Mouse (Mus musculus): ENCODE measurements around the gene March10. TPM values are rescaled to one million over a fixed set of nuclear protein-coding genes. Genes with fewer than 3 reads are reported as not detected.

The March10 gene
- polyA plus RNA-seq, 1 experiment from 2014 or later: 0.18 TPM

- H3K4me1 ChIP-seq (ENCODE audit: control insufficient read depth, insufficient read depth, low read length): peaks cover 41% of the 10 kb centered on the region
Observed at GRCm38 (mm10) chr11:105469561-105469960, 13.0 kb upstream of the March10 start.

GRCm38 (mm10) chr11:105469091-105469507 is 12.6 kb upstream of the March10 start:
- Histone ChIP-seq H3K4me3 (ENCODE audit: low read length) (no peak overlapping the region), H3K27me3 (ENCODE audit: control insufficient read depth, insufficient read depth, low read length) (no peaks in the 10 kb centered on the region), H3K9ac (ENCODE audit: low read length) (no peak overlapping the region), H3K27ac (ENCODE audit: low read length) (peak overlapping the region; percentile 76), H3K4me1 (ENCODE audit: control insufficient read depth, insufficient read depth, low read length) (peaks cover 41% of the 10 kb centered on the region), H3K36me3 (ENCODE audit: control insufficient read depth, insufficient read depth) (no peaks in the 10 kb centered on the region), H3K9me3 (replicated peaks; ENCODE audit: control insufficient read depth, low read length) (no peaks in the 10 kb centered on the region), H3K4me2 (ENCODE audit: low read depth, low read length) (no peak overlapping the region)
- peak; percentile 56 for ATAC-seq (replicated peaks; ENCODE audit: extremely low read depth, insufficient read depth, low FRiP score)
- 46% methylated on average over 8 of the region's 8 CpGs for WGBS

More at GRCm38 (mm10) chr11:105469561-105469960, 13.0 kb upstream of the March10 start:
- Histone ChIP-seq H3K36me3 (ENCODE audit: control insufficient read depth, insufficient read depth) (no peaks in the 10 kb centered on the region), H3K4me3 (ENCODE audit: low read length) (no peak overlapping the region), H3K9me3 (replicated peaks; ENCODE audit: control insufficient read depth, low read length) (no peaks in the 10 kb centered on the region), H3K4me2 (ENCODE audit: low read depth, low read length) (no peak overlapping the region), H3K27me3 (ENCODE audit: control insufficient read depth, insufficient read depth, low read length) (no peaks in the 10 kb centered on the region), H3K9ac (ENCODE audit: low read length) (no peak overlapping the region), H3K27ac (ENCODE audit: low read length) (peak overlapping the region; percentile 76)
- 58% methylated on average over 4 of the region's 4 CpGs for WGBS
- peak; percentile 20; the same call in 1 of the 2 replicates for ATAC-seq (replicated peaks; ENCODE audit: extremely low read depth, insufficient read depth, low FRiP score)

GRCm38 (mm10) chr11:105468436-105468835 is 11.9 kb upstream of the March10 start:
- H3K27ac ChIP-seq (ENCODE audit: low read length): peak overlapping the region; percentile 42; the same call in 1 of the 2 replicates
- WGBS: 70% methylated on average over 5 of the region's 5 CpGs
- H3K9me3 ChIP-seq (replicated peaks; ENCODE audit: control insufficient read depth, low read length): no peaks in the 10 kb centered on the region
- H3K4me1 ChIP-seq (ENCODE audit: control insufficient read depth, insufficient read depth, low read length): peaks cover 34% of the 10 kb centered on the region
- H3K27me3 ChIP-seq (ENCODE audit: control insufficient read depth, insufficient read depth, low read length): no peaks in the 10 kb centered on the region
- H3K4me3 ChIP-seq (ENCODE audit: low read length): no peak overlapping the region
- H3K36me3 ChIP-seq (ENCODE audit: control insufficient read depth, insufficient read depth): no peaks in the 10 kb centered on the region
- ATAC-seq (replicated peaks; ENCODE audit: extremely low read depth, insufficient read depth, low FRiP score): no peak
- no peak overlapping the region for H3K4me2 ChIP-seq (ENCODE audit: low read depth, low read length)
- no peak overlapping the region for H3K9ac ChIP-seq (ENCODE audit: low read length)

- H3K4me3 ChIP-seq (ENCODE audit: low read length): no peak overlapping the region
- H3K27me3 ChIP-seq (ENCODE audit: control insufficient read depth, insufficient read depth, low read length): no peaks in the 10 kb centered on the region
- H3K36me3 ChIP-seq (ENCODE audit: control insufficient read depth, insufficient read depth): no peaks in the 10 kb centered on the region
- WGBS: 83% methylated on average over 3 of the region's 3 CpGs
- no peak overlapping the region for H3K4me2 ChIP-seq (ENCODE audit: low read depth, low read length)
- H3K27ac ChIP-seq (ENCODE audit: low read length): no peak overlapping the region
- peaks cover 30% of the 10 kb centered on the region for H3K4me1 ChIP-seq (ENCODE audit: control insufficient read depth, insufficient read depth, low read length)
- no peaks in the 10 kb centered on the region for H3K9me3 ChIP-seq (replicated peaks; ENCODE audit: control insufficient read depth, low read length)
- no peak for ATAC-seq (replicated peaks; ENCODE audit: extremely low read depth, insufficient read depth, low FRiP score)
- no peak overlapping the region for H3K9ac ChIP-seq (ENCODE audit: low read length)
Observed at GRCm38 (mm10) chr11:105467816-105468215, 11.3 kb upstream of the March10 start.

- no peak overlapping the region; the same call in 1 of the 2 replicates for H3K4me2 ChIP-seq (ENCODE audit: low read depth, low read length)
- H3K27ac ChIP-seq (ENCODE audit: low read length): peak overlapping the region; percentile 65
- 18% methylated on average over 9 of the region's 9 CpGs for WGBS
- ATAC-seq (replicated peaks; ENCODE audit: extremely low read depth, insufficient read depth, low FRiP score): peak; percentile 63
- H3K9me3 ChIP-seq (replicated peaks; ENCODE audit: control insufficient read depth, low read length): no peaks in the 10 kb centered on the region
- H3K9ac ChIP-seq (ENCODE audit: low read length): peak overlapping the region; percentile 25
- no peaks in the 10 kb centered on the region for H3K36me3 ChIP-seq (ENCODE audit: control insufficient read depth, insufficient read depth)
- no peaks in the 10 kb centered on the region for H3K27me3 ChIP-seq (ENCODE audit: control insufficient read depth, insufficient read depth, low read length)
- H3K4me1 ChIP-seq (ENCODE audit: control insufficient read depth, insufficient read depth, low read length): peaks cover 30% of the 10 kb centered on the region
- no peak overlapping the region for H3K4me3 ChIP-seq (ENCODE audit: low read length)
Observed at GRCm38 (mm10) chr11:105467266-105467665, 10.7 kb upstream of the March10 start.

GRCm38 (mm10) chr11:105466756-105467155 is 10.2 kb upstream of the March10 start:
- Histone ChIP-seq H3K4me3 (ENCODE audit: low read length) (no peak overlapping the region), H3K36me3 (ENCODE audit: control insufficient read depth, insufficient read depth) (no peaks in the 10 kb centered on the region), H3K27ac (ENCODE audit: low read length) (peak overlapping the region; percentile 3; the same call in 1 of the 2 replicates), H3K27me3 (ENCODE audit: control insufficient read depth, insufficient read depth, low read length) (no peaks in the 10 kb centered on the region), H3K9ac (ENCODE audit: low read length) (no peak overlapping the region), H3K4me2 (ENCODE audit: low read depth, low read length) (no peak overlapping the region), H3K9me3 (replicated peaks; ENCODE audit: control insufficient read depth, low read length) (no peaks in the 10 kb centered on the region), H3K4me1 (ENCODE audit: control insufficient read depth, insufficient read depth, low read length) (peaks cover 30% of the 10 kb centered on the region)
- WGBS: 43% methylated on average over 4 of the region's 4 CpGs
- no peak for ATAC-seq (replicated peaks; ENCODE audit: extremely low read depth, insufficient read depth, low FRiP score)

GRCm38 (mm10) chr11:105465488-105465887 is 9.0 kb upstream of the March10 start:
- WGBS: 65% methylated on average over 9 of the region's 9 CpGs
- no peak overlapping the region for H3K9ac ChIP-seq (ENCODE audit: low read length)
- no peaks in the 10 kb centered on the region for H3K36me3 ChIP-seq (ENCODE audit: control insufficient read depth, insufficient read depth)
- no peak overlapping the region for H3K4me2 ChIP-seq (ENCODE audit: low read depth, low read length)
- no peak for ATAC-seq (replicated peaks; ENCODE audit: extremely low read depth, insufficient read depth, low FRiP score)
- peaks cover 30% of the 10 kb centered on the region for H3K4me1 ChIP-seq (ENCODE audit: control insufficient read depth, insufficient read depth, low read length)
- no peak overlapping the region for H3K4me3 ChIP-seq (ENCODE audit: low read length)
- H3K9me3 ChIP-seq (replicated peaks; ENCODE audit: control insufficient read depth, low read length): no peaks in the 10 kb centered on the region
- no peak overlapping the region for H3K27ac ChIP-seq (ENCODE audit: low read length)
- H3K27me3 ChIP-seq (ENCODE audit: control insufficient read depth, insufficient read depth, low read length): no peaks in the 10 kb centered on the region

- Histone ChIP-seq H3K4me1 (ENCODE audit: control insufficient read depth, insufficient read depth, low read length) (peaks cover 27% of the 10 kb centered on the region), H3K4me3 (ENCODE audit: low read length) (no peak overlapping the region), H3K27ac (ENCODE audit: low read length) (no peak overlapping the region), H3K4me2 (ENCODE audit: low read depth, low read length) (no peak overlapping the region), H3K9ac (ENCODE audit: low read length) (no peak overlapping the region), H3K27me3 (ENCODE audit: control insufficient read depth, insufficient read depth, low read length) (no peaks in the 10 kb centered on the region), H3K36me3 (ENCODE audit: control insufficient read depth, insufficient read depth) (no peaks in the 10 kb centered on the region), H3K9me3 (replicated peaks; ENCODE audit: control insufficient read depth, low read length) (no peaks in the 10 kb centered on the region)
- no peak for ATAC-seq (replicated peaks; ENCODE audit: extremely low read depth, insufficient read depth, low FRiP score)
- WGBS: 54% methylated on average over 8 of the region's 8 CpGs
Observed at GRCm38 (mm10) chr11:105464430-105464967, 8.0 kb upstream of the March10 start.

- peaks cover 8% of the 10 kb centered on the region for H3K4me1 ChIP-seq (ENCODE audit: control insufficient read depth, insufficient read depth, low read length)
- WGBS: 58% methylated on average over 5 of the region's 5 CpGs
- H3K4me3 ChIP-seq (ENCODE audit: low read length): no peak overlapping the region
- H3K27ac ChIP-seq (ENCODE audit: low read length): no peak overlapping the region
- no peak for ATAC-seq (replicated peaks; ENCODE audit: extremely low read depth, insufficient read depth, low FRiP score)
- H3K4me2 ChIP-seq (ENCODE audit: low read depth, low read length): no peak overlapping the region
- peaks cover 4% of the 10 kb centered on the region; the same call in 1 of the 2 replicates for H3K27me3 ChIP-seq (ENCODE audit: control insufficient read depth, insufficient read depth, low read length)
- no peaks in the 10 kb centered on the region for H3K9me3 ChIP-seq (replicated peaks; ENCODE audit: control insufficient read depth, low read length)
- no peak overlapping the region for H3K9ac ChIP-seq (ENCODE audit: low read length)
- no peaks in the 10 kb centered on the region for H3K36me3 ChIP-seq (ENCODE audit: control insufficient read depth, insufficient read depth)
Observed at GRCm38 (mm10) chr11:105459900-105460299, 3.4 kb upstream of the March10 start.

Data from heart, embryonic 16.5 days (tissue).